Mouse (Mus musculus): ENCODE results near the gene Arhgap9. TPM values are rescaled to one million over a fixed set of nuclear protein-coding genes. Genes with fewer than 3 reads are reported as not detected.

The Arhgap9 gene
- polyA plus RNA-seq, 1 experiment from 2014 or later = 3.2 TPM

DNA sequence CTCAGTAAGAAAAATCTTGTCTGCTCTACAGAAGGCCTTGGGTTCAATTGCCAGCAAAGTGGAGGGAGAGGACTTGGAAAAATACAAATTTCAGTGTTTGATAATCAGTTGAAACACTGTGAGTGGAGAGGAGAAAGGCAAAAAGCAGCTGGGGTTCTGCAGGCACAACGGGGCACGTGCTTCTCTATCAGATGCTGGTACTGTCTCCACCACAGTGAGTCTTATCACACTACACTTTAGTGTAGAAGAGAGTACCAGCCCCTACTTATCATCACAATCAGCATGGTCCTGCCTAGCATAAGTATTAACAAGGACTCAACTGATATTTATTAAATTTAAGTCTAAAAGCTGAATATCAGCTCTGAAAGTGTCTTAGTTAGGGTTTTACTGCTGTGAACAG lies 4.5 kb upstream of the Arhgap9 start:
- no peaks in the 10 kb centered on the region for H3K4me1 ChIP-seq (ENCODE audit: insufficient read depth)
- H3K27ac ChIP-seq (ENCODE audit: low read depth) = no peak overlapping the region
- no peak for DNase-seq
- TF ChIP-seq CTCF (IDR thresholded peaks at IDR 0.05; ENCODE audit: low read depth) = no peak
- H3K4me3 ChIP-seq (ENCODE audit: low read depth, low read length) = no peak overlapping the region
- no peaks in the 10 kb centered on the region for H3K27me3 ChIP-seq (ENCODE audit: insufficient read depth, low read length)
- no peak for ATAC-seq (ENCODE audit: insufficient read depth)
- H3K4me2 ChIP-seq = no peak overlapping the region
- no peaks in the 10 kb centered on the region for H3K9me3 ChIP-seq (ENCODE audit: low read depth, low read length)
- no peak overlapping the region for H3K9ac ChIP-seq
- no peaks in the 10 kb centered on the region for H3K36me3 ChIP-seq (ENCODE audit: insufficient read depth)
- WGBS = 68% methylated on average over 2 of the region's 2 CpGs

DNA sequence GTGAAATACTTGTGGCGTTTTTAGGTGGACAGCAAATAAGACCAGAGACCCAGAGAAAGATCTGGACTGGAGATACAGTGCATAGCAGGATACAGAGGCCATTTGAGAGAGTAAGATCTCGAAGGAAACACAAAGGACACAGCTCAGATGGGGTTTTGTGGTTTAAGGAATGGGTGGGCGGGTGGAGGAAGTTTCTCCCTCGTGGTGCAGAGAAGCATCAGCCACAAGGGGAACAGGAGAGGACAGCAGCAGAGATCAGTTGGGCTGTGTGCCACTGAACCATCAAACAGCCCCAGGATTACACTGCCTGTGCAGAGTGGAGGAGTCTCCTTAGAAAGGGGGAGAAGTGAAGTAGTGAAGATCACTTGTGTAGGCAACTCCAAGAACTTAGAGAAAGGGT lies 3.8 kb upstream of the Arhgap9 start:
- WGBS = 35% methylated on average over 4 of the region's 4 CpGs
- no peak overlapping the region for H3K27ac ChIP-seq (ENCODE audit: low read depth)
- H3K9me3 ChIP-seq (ENCODE audit: low read depth, low read length) = no peaks in the 10 kb centered on the region
- H3K4me1 ChIP-seq (ENCODE audit: insufficient read depth) = no peaks in the 10 kb centered on the region
- TF ChIP-seq CTCF (IDR thresholded peaks at IDR 0.05; ENCODE audit: low read depth) = no peak
- H3K4me2 ChIP-seq = no peak overlapping the region
- H3K4me3 ChIP-seq (ENCODE audit: low read depth, low read length) = no peak overlapping the region
- no peak overlapping the region for H3K9ac ChIP-seq
- no peaks in the 10 kb centered on the region for H3K36me3 ChIP-seq (ENCODE audit: insufficient read depth)
- no peak for ATAC-seq (ENCODE audit: insufficient read depth)
- DNase-seq = no peak
- H3K27me3 ChIP-seq (ENCODE audit: insufficient read depth, low read length) = no peaks in the 10 kb centered on the region

DNA sequence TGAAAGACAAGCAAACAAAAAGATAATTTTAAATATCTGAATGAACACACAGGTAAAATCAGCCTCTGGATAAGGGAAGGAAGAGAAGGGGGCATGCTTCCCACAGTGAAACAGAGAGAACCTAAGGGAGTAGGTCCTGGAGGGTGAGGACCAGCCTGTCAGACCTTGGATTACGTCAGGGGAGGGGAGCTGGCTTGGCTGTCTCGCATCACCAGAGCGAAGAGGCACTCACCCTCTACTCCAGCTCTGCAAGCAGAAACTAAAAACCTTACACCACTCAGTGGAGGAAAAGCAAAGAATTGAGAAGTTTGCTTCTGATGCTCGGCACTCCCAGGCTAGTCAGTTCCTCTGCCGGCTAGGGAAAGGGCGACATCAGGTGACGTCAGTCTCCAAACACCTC lies 1.8 kb upstream of the Arhgap9 start:
- no peak for ATAC-seq (ENCODE audit: insufficient read depth)
- H3K9ac ChIP-seq = no peak overlapping the region
- peaks cover 10% of the 10 kb centered on the region; the same call in 1 of the 2 replicates for H3K27me3 ChIP-seq (ENCODE audit: insufficient read depth, low read length)
- no peak for TF ChIP-seq CTCF (IDR thresholded peaks at IDR 0.05; ENCODE audit: low read depth)
- H3K4me2 ChIP-seq = no peak overlapping the region
- H3K4me3 ChIP-seq (ENCODE audit: low read depth, low read length) = no peak overlapping the region
- H3K36me3 ChIP-seq (ENCODE audit: insufficient read depth) = no peaks in the 10 kb centered on the region
- no peaks in the 10 kb centered on the region for H3K4me1 ChIP-seq (ENCODE audit: insufficient read depth)
- DNase-seq = no peak
- H3K9me3 ChIP-seq (ENCODE audit: low read depth, low read length) = no peaks in the 10 kb centered on the region
- WGBS = 57% methylated on average over 7 of the region's 7 CpGs
- H3K27ac ChIP-seq (ENCODE audit: low read depth) = no peak overlapping the region

DNA sequence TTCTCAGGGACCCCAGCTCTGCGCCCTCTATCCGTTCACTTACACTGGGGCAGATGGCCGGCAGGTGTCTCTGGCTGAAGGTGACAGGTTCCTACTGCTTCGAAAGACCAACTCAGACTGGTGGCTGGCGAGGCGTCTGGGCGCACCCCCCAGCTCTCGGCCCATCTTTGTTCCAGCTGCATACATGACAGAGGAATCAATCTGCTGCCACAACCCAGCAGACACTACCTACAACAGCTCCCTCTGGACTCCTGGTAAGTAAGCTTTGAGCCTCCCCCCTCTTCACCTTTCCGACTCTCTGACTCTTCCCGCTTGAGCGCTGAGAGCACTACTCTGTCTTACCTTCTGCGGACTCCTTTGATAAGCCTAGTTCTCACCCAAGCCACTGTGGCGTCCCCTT lies 414 bp downstream of the Arhgap9 start:
- DNase-seq (no peak), ATAC-seq (ENCODE audit: insufficient read depth) (no peak)
- Histone ChIP-seq H3K36me3 (ENCODE audit: insufficient read depth) (no peaks in the 10 kb centered on the region), H3K27me3 (ENCODE audit: insufficient read depth, low read length) (peaks cover 32% of the 10 kb centered on the region), H3K9ac (no peak overlapping the region), H3K27ac (ENCODE audit: low read depth) (no peak overlapping the region), H3K4me1 (ENCODE audit: insufficient read depth) (peaks cover 5% of the 10 kb centered on the region; the same call in 1 of the 2 replicates), H3K4me3 (ENCODE audit: low read depth, low read length) (no peak overlapping the region), H3K4me2 (no peak overlapping the region), H3K9me3 (ENCODE audit: low read depth, low read length) (0 out of 2 replicates have a peak, but pooled peaks cover 2% of the 10 kb centered on the region)
- TF ChIP-seq CTCF (IDR thresholded peaks at IDR 0.05; ENCODE audit: low read depth) = no peak
- WGBS = 47% methylated on average over 13 of the region's 13 CpGs

DNA sequence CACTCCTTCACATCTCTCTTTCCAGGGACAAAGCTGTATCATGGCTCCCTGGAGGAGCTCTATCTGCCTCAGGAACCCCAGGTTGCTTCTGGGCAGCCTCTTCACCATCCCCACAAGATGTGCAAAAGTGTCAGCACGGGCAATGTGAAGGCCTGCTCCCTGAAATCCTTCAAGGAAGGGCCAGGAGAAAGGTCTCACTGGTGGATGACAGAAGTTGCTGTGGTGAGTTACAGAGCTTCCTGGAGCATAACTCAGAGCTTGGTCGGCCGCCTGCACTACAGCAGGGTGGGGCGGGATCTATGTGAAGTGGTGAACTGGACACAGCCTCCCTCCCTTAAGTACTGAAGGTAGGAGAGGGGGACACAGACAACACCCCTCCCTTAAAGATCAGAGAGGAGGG lies 905 bp downstream of the Arhgap9 start:
- 63% methylated on average over 4 of the region's 4 CpGs for WGBS
- no peaks in the 10 kb centered on the region for H3K36me3 ChIP-seq (ENCODE audit: insufficient read depth)
- no peak overlapping the region for H3K9ac ChIP-seq
- H3K4me1 ChIP-seq (ENCODE audit: insufficient read depth) = peaks cover 5% of the 10 kb centered on the region; the same call in 1 of the 2 replicates
- H3K9me3 ChIP-seq (ENCODE audit: low read depth, low read length) = 0 out of 2 replicates have a peak, but pooled peaks cover 5% of the 10 kb centered on the region
- H3K4me2 ChIP-seq = no peak overlapping the region
- peaks cover 37% of the 10 kb centered on the region for H3K27me3 ChIP-seq (ENCODE audit: insufficient read depth, low read length)
- ATAC-seq (ENCODE audit: insufficient read depth) = no peak
- no peak overlapping the region for H3K4me3 ChIP-seq (ENCODE audit: low read depth, low read length)
- DNase-seq = no peak
- H3K27ac ChIP-seq (ENCODE audit: low read depth) = no peak overlapping the region
- TF ChIP-seq CTCF (IDR thresholded peaks at IDR 0.05; ENCODE audit: low read depth) = no peak

DNA sequence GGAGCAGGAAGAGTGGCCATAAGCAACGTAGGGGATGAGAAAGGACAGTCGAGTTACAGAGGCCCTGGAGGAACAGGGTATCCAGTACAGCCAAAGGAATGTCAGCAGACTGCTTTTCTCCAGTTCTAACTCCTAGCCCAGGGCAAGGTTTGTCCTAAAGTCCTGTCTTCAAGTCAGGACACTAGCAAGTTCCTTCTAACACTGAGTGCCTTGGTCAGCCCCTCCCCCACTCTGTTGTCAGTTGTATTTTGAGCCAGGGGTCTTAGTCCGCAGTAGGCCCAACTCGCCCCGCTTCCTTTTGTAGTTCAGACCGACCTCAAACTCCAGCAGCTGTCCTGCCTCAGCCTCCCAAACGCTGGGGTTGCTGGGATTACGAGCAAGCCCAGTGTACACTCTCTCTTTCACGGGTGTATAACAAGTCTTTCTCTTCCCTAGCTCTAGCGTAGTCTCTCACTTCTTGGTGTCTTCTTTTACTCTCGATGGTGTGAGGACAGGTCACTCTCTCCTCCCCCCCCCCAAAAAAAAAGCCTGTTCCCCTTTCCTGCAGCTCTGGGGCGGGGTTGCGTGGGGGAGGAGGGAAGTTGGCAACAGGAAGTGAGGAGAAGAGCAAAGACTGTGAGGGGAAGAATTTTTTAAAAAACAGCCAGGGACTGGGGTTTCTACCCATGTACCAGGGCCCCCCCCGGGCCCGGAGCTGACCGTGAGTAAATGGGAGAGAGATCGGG lies 1.5 kb downstream of the Arhgap9 start:
- peaks cover 5% of the 10 kb centered on the region; the same call in 1 of the 2 replicates for H3K4me1 ChIP-seq (ENCODE audit: insufficient read depth)
- H3K4me2 ChIP-seq = no peak overlapping the region

DNA sequence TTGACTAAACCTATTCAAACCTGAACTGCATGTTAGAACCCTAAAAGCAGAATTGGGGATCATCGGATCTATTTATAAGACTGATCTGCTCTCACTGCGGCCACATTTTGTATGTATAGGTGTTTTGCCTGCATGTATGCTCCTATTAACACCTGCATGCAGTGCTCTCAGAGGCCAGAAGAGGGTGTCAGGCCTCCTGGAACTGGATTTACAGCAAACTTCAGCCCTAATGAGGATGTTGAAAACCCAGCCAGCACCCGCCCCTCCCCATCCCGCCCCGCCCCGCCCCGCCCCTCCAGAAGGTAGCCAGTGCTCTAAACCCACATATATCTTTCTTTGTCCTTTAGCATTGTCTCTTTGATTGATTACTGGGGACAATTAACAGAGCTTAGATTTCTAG lies 2.7 kb downstream of the Arhgap9 start:
- Histone ChIP-seq H3K4me1 (ENCODE audit: insufficient read depth) (peaks cover 5% of the 10 kb centered on the region; the same call in 1 of the 2 replicates), H3K36me3 (ENCODE audit: insufficient read depth) (no peaks in the 10 kb centered on the region), H3K4me2 (peak overlapping the region; percentile 15; the same call in 1 of the 2 replicates), H3K9me3 (ENCODE audit: low read depth, low read length) (0 out of 2 replicates have a peak, but pooled peaks cover 5% of the 10 kb centered on the region), H3K9ac (no peak overlapping the region), H3K4me3 (ENCODE audit: low read depth, low read length) (no peak overlapping the region), H3K27me3 (ENCODE audit: insufficient read depth, low read length) (peaks cover 52% of the 10 kb centered on the region), H3K27ac (ENCODE audit: low read depth) (no peak overlapping the region)
- ATAC-seq (ENCODE audit: insufficient read depth) = no peak
- TF ChIP-seq CTCF (IDR thresholded peaks at IDR 0.05; ENCODE audit: low read depth) = peak; percentile 52
- WGBS = 10% methylated on average over 7 of the region's 7 CpGs
- peak; percentile 70 for DNase-seq

More for the DNA sequence above, 1.5 kb downstream of the Arhgap9 start:
- Histone ChIP-seq H3K27ac (ENCODE audit: low read depth) (no peak overlapping the region), H3K36me3 (ENCODE audit: insufficient read depth) (no peaks in the 10 kb centered on the region), H3K4me3 (ENCODE audit: low read depth, low read length) (no peak overlapping the region), H3K9ac (no peak overlapping the region), H3K27me3 (ENCODE audit: insufficient read depth, low read length) (peaks cover 42% of the 10 kb centered on the region), H3K9me3 (ENCODE audit: low read depth, low read length) (0 out of 2 replicates have a peak, but pooled peaks cover 5% of the 10 kb centered on the region)
- no peak for TF ChIP-seq CTCF (IDR thresholded peaks at IDR 0.05; ENCODE audit: low read depth)
- ATAC-seq (ENCODE audit: insufficient read depth) = no peak
- DNase-seq = no peak
- 67% methylated on average over 17 of the region's 17 CpGs for WGBS

Data from lung, embryonic 14.5 days (tissue).